Mouse (Mus musculus) neural tube, embryonic 14.5 days (tissue): Measurements from ENCODE around the gene Mak. TPM values are rescaled to one million over a fixed set of nuclear protein-coding genes. Genes with fewer than 3 reads are reported as not detected.
A peak's percentile ranks its signal among the peaks of the same experiment; 100 is the strongest.
"Not testable (repeated sequence)": the region's sequence is repeated elsewhere in the genome, so short reads cannot be mapped to it uniquely, and the experiment has no call there.

Experiments used
- ATAC-seq: fragments of 200-750 bp; cut with Nextera tagmentation; 2 replicates; pipeline ENCODE4 v1.8.0; 2017; ENCODE audit warnings: low read depth, mild to moderate bottlenecking, moderate TSS enrichment, moderate library complexity
- H3K27ac ChIP-seq: fragments of 300-500 bp; sonication (generic); 2 replicates; pipeline ENCODE4 v1.5.1; 2014; ENCODE audit warnings: low read depth, mild to moderate bottlenecking, control low read depth, low read length, moderate library complexity, mixed read lengths
- H3K27me3 ChIP-seq: fragments of 300-500 bp; sonication (generic); 2 replicates; pipeline ENCODE4 v1.6.1; 2014; ENCODE audit warnings: low read length; ENCODE audit not compliant: control insufficient read depth, insufficient read depth
- H3K36me3 ChIP-seq: fragments of 300-500 bp; sonication (generic); 2 replicates; pipeline ENCODE4 v1.6.1; 2014; ENCODE audit warnings: low read length, mixed read lengths; ENCODE audit not compliant: control insufficient read depth, insufficient read depth
- H3K4me1 ChIP-seq: fragments of 300-500 bp; sonication (generic); 2 replicates; pipeline ENCODE4 v1.6.1; 2014; ENCODE audit warnings: low read length; ENCODE audit not compliant: control insufficient read depth, insufficient read depth
- H3K4me2 ChIP-seq: fragments of 300-500 bp; sonication (generic); 2 replicates; pipeline ENCODE4 v1.6.1; 2014; ENCODE audit warnings: mild to moderate bottlenecking, low read depth, low read length, control low read depth
- H3K4me3 ChIP-seq: fragments of 300-500 bp; sonication (generic); 2 replicates; pipeline ENCODE4 v1.5.1; 2014; ENCODE audit warnings: low read depth, low read length, control low read depth, mixed read lengths
- H3K9ac ChIP-seq: fragments of 300-500 bp; sonication (generic); replicated peaks from 2 replicates; pipeline ENCODE4 v1.6.1; 2014; ENCODE audit warnings: low read depth, mild to moderate bottlenecking, control low read depth, low read length, mixed read lengths
- H3K9me3 ChIP-seq: fragments of 300-500 bp; sonication (generic); 2 replicates; pipeline ENCODE4 v1.6.1; 2016; ENCODE audit warnings: low read length; ENCODE audit not compliant: control insufficient read depth
- WGBS: fragments of 180-500 bp; shearing (Covaris S2); extraction: QIAGEN DNeasy Blood & Tissue Kit; methylation state at CpG from one replicate; pipeline ENCODE4 v1.1.7; 2014; 5-methylcytosine and 5-hydroxymethylcytosine counted together
- polyA plus RNA-seq: library from polyadenylated mRNA; unstranded; fragments of >200 nt; fragmentation: Nextera tagmentation; extraction: Ambion mirVana; gene quantifications from 2 replicates; pipeline ENCODE4 v1.2.1, GENCODE M21; 2014

The Mak gene
- polyA plus RNA-seq, 1 experiment from 2014 or later: 0.83 TPM

DNA sequence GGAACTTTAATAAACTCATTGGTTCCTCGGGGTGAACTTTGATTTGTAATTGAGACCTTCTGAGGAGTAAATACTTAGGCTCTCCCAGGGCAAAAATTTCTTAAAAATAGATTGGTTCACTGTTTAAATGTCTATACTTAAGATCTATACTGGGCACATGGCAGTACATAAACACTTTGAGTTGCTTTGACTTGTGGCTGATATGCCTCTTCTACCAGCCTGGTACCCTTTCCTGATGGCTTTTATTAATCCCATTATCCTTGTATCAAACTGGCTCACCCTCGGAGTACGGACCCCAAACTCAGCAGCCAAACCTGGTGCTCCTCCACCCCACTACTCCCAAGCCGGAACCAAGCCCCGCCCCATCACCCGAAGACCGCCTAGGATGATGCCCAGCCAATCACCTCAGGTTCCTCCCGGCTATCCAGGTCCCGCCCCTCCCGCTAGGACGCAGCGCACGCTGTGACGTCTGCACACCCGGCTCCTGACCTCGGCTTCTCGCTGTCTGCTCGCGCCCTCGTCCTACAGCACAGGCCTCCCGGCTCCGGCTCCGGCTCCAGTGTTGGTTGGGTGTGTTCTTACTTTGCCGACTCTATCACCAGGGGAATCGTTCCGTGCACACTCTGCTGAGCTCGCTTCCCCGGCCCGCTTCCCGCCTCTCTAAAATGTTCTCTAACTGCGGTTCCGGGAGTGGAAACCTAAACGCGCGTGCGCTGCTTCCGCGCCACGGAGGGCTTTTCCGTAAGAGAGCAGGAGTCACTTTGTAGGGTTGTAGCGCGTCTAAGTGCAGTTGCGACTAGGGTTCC is 63.5 kb downstream of the Mak start, which contains the start of gene Tmem14c:
TSS of gene Tmem14c (plus strand) at position 464 of the 806 bp plus-strand sequence.
- H3K36me3 ChIP-seq: peaks cover 24% of the 10 kb centered on the region
- H3K9ac ChIP-seq: peak within 1 kb of the TSS; percentile 59

DNA sequence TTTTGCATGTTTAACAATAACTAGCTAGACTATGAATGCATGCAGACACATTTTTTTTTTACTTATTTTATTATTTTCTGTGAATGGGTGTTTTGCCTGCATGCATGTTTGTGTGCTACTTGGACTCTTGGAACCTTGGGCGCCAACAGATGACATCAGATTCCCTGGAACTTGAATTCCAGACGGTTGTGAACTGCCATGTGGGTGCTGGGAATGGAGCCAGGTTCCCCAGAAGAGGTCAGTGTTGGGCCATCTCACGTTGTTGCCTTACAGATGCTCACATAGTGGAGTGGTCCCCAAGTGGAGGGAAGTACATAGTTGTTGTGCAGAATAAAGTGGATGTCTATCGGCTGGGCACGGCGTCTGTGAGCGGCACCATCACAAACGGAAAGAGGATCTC is 70.6 kb downstream of the Mak start:
- Histone ChIP-seq H3K4me2 (no peak overlapping the region), H3K4me1 (no peaks in the 10 kb centered on the region), H3K27ac (no peak overlapping the region), H3K9me3 (no peaks in the 10 kb centered on the region), H3K4me3 (no peak overlapping the region), H3K9ac (no peak overlapping the region), H3K36me3 (peaks cover 73% of the 10 kb centered on the region), H3K27me3 (no peaks in the 10 kb centered on the region)
- no peak for ATAC-seq
- WGBS: 87% methylated on average over 8 of the region's 8 CpGs

More for the DNA sequence above, 63.5 kb downstream of the Mak start, which contains the start of gene Tmem14c:
- Histone ChIP-seq H3K4me3 (peak within 1 kb of the TSS; percentile 65), H3K27me3 (no peaks in the 10 kb centered on the region), H3K27ac (peak within 1 kb of the TSS; percentile 83), H3K9me3 (no peaks in the 10 kb centered on the region), H3K4me1 (peaks cover 16% of the 10 kb centered on the region), H3K4me2 (peak within 1 kb of the TSS; percentile 75)
- under 1% methylated on average over 43 of the region's 43 CpGs for WGBS
- ATAC-seq: peak; percentile 99

DNA sequence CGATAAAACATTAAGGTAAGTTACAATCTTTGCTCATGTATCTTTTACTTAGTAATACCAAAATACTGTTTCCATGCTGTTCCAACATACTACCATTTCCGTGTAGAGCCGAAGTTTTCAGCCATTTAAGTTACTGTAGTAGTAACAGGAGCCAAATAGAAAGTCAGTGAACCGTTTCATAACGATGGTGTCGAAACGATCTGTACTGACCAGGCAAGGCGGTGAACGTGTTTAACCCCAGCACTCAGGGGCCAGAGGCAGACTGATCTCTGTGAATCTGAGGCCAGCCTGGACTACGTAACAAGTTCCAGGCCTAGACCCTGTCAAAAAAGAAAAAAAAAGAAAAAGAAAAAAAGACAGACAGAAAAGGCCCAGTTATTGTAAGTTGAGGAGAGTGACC is 71.2 kb downstream of the Mak start:
- Histone ChIP-seq H3K9me3 (no peaks in the 10 kb centered on the region), H3K27me3 (no peaks in the 10 kb centered on the region), H3K36me3 (peaks cover 73% of the 10 kb centered on the region), H3K4me1 (no peaks in the 10 kb centered on the region), H3K4me2 (no peak overlapping the region), H3K27ac (no peak overlapping the region), H3K9ac (no peak overlapping the region), H3K4me3 (no peak overlapping the region)
- ATAC-seq: no peak
- WGBS: 96% methylated on average over 10 of the region's 10 CpGs

DNA sequence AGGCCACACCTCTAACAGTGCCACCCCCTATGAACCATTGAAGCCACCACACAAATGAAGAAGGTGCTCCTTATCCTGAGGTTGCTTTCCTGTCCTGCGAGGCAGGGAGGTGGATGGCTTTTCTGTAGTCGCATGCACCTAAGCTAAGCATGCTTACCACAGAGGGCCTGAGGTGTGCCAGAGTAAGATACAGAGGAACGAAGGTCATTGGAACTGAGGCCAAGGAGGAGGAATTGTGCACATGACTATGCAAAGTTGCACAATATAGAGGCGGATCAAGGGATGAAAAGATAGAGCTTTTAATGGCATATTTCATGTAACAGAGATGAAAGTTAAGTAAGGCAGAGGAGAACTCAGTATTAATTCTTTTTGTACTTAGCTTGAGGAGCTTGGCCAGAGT is 73.3 kb downstream of the Mak start:
- Histone ChIP-seq H3K27ac (no peak overlapping the region), H3K9me3 (no peaks in the 10 kb centered on the region), H3K27me3 (no peaks in the 10 kb centered on the region), H3K9ac (no peak overlapping the region), H3K4me2 (no peak overlapping the region), H3K36me3 (peaks cover 54% of the 10 kb centered on the region), H3K4me1 (peaks cover 4% of the 10 kb centered on the region; the same call in 1 of the 2 replicates), H3K4me3 (no peak overlapping the region)
- ATAC-seq: no peak
- WGBS: 93% methylated on average over 4 of the region's 4 CpGs

DNA sequence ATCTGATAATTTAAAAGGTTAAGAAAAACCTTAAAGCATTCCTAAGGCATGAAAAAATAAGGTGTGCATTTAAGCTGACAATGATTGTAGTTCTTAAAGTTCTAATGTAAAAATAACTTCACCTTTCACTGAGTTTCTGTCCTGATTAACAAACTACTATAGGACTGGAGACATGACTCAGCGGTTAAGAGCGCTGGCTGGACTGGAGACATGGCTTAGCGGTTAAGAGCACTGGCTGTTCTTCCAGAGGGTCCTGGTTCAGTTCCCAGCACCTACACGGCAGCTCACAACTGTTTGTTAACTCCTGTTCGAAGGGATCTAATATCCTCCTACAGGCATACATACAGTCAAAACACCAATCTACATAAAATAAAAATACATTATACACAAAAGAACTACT is 77.5 kb downstream of the Mak start:
- H3K4me3 ChIP-seq: peak overlapping the region; percentile 77
- ATAC-seq: no peak
- WGBS: 86% methylated on average over 5 of the region's 5 CpGs

DNA sequence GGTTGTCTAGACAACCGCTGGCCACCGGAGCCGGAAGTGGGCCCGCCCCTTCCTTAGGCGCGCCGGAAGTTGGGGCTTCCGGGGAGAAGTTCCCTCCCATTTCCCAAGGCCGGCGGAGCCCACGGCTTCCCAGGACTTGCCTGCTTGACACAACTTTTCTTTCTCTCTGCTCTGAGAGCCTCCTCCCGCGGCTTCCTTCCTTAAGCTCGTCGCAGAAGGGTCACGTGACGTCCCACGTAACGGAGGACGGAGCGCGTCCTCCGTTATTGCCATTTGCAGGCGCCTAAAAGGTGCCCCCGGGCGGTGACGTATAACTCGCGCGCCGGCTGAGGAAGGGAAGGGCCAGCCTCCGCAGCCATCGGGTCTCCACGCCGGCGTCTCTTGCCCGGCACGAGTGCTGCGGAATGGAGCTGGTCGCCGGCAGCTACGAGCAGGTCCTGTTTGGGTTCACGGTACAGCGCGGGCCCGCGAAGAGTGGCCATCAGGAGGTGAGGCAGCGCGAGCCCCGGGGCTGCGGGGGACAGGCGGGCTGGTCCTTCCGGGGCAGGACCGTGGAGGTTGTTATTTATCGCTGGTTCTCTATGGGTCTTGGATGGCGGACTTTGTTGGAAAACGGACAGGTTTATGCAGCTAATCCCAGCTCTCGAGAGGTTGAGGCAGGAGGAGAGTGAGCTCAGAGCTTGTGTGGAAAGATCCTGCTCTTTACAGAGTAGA is 78.4 kb downstream of the Mak start, which contains the start of gene Pak1ip1:
TSS of gene Pak1ip1 (plus strand) at position 98 of the 714 bp plus-strand sequence.
- Histone ChIP-seq H3K27me3 (no peaks in the 10 kb centered on the region), H3K27ac (peak within 1 kb of the TSS; percentile 97), H3K9ac (peak within 1 kb of the TSS; percentile 73), H3K4me1 (peaks cover 4% of the 10 kb centered on the region; the same call in 1 of the 2 replicates), H3K4me2 (peak within 1 kb of the TSS; percentile 93), H3K4me3 (peak within 1 kb of the TSS; percentile 77), H3K36me3 (peaks cover 9% of the 10 kb centered on the region), H3K9me3 (no peaks in the 10 kb centered on the region)
- ATAC-seq: peak; percentile 96
- WGBS: under 1% methylated on average over 58 of the region's 58 CpGs

More for the DNA sequence above, 77.5 kb downstream of the Mak start:
- peaks cover 4% of the 10 kb centered on the region; the same call in 1 of the 2 replicates for H3K4me1 ChIP-seq
- peak overlapping the region; percentile 93 for H3K4me2 ChIP-seq
- H3K36me3 ChIP-seq: peaks cover 18% of the 10 kb centered on the region
- H3K27me3 ChIP-seq: no peaks in the 10 kb centered on the region
- 0 out of 2 replicates have a peak overlapping the region, but pooled peaks have one; percentile 3 for H3K9ac ChIP-seq
- no peak overlapping the region for H3K27ac ChIP-seq
- no peaks in the 10 kb centered on the region for H3K9me3 ChIP-seq

DNA sequence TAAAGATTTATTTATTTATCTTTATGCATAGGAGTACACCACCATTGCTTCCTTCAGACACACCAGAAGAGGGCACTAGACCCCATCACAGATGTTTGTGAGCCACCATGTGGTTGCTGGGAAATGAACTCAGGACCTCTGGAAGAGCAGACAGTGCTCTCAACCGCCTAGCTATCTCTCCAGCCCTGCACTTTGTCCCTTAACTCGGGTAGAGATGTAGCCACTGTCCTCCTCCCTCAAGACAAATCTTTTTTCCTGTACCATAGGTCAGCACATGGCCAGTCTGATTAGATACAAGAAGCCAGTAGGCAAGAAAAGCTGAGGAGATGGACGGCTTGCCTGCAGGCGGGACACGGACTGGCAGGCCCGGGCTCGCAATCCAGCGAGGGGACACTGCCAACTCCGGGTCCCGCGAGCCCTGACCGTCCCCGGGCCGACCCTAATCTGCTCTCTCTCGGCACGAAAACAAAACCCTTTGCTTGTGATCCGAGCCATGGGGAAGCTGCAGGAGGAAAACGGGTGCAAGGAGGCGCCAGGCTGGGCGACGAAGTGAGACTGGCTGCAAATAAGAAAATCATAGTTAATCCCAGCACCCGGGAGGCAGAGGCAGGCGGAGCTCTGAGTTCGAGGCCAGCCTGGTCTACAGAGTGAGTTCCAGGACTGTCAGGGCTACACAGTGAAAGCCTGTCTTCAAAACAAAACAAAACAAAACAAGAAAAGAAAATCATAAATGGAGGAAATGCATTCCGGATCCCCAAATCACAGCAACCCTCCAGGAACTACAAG is 79.2 kb downstream of the Mak start:
- Histone ChIP-seq H3K4me1 (peaks cover 4% of the 10 kb centered on the region; the same call in 1 of the 2 replicates), H3K4me3 (peak overlapping the region; percentile 77), H3K27ac (peak overlapping the region; percentile 97), H3K36me3 (peaks cover 2% of the 10 kb centered on the region; the same call in 1 of the 2 replicates), H3K27me3 (no peaks in the 10 kb centered on the region), H3K9me3 (no peaks in the 10 kb centered on the region), H3K4me2 (peak overlapping the region; percentile 93), H3K9ac (peak overlapping the region; percentile 73)
- 1% methylated on average over 25 of the region's 25 CpGs for WGBS
- peak; percentile 51 for ATAC-seq

DNA sequence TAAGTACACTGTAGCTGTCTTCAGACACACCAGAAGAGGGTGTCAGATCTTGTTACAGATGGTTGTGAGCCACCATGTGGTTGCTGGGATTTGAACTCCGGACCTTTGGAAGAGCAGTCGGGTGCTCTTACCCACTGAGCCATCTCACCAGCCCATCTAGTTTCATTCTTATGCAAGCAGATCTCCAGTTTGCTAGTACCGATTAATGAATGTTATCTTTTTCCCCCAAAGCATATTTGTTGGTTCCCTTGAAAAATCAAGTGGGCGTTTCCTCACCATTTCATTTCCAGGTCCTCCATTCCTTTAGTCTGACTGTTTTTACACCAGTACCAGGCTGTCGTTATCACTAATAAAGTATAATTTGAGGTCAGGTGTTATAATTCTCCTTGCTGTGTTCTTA is 81.0 kb downstream of the Mak start:
- H3K4me1 ChIP-seq, ATAC-seq, H3K9me3 ChIP-seq, H3K27me3 ChIP-seq, H3K27ac ChIP-seq, H3K9ac ChIP-seq, H3K4me3 ChIP-seq, H3K36me3 ChIP-seq, H3K4me2 ChIP-seq: not testable (repeated sequence)
- WGBS: 95% methylated on average over 5 of the region's 5 CpGs
